Mouse (Mus musculus) liver, adult 2 months (tissue): ENCODE results near the gene Ncoa6.

Experiments used
- CTCF ChIP-seq: fragments of 200-500 bp; IDR thresholded peaks from 2 replicates; pipeline ENCODE4 v1.5.1; 2011; ENCODE audit warnings: low read depth, low read length, control low read depth
- POLR2A ChIP-seq: fragments of 200-500 bp; IDR thresholded peaks from 2 replicates; pipeline ENCODE4 v1.6.1; 2011; ENCODE audit warnings: low read length, control low read depth; ENCODE audit not compliant: insufficient read depth; ENCODE audit errors: extremely low read depth

DNA sequence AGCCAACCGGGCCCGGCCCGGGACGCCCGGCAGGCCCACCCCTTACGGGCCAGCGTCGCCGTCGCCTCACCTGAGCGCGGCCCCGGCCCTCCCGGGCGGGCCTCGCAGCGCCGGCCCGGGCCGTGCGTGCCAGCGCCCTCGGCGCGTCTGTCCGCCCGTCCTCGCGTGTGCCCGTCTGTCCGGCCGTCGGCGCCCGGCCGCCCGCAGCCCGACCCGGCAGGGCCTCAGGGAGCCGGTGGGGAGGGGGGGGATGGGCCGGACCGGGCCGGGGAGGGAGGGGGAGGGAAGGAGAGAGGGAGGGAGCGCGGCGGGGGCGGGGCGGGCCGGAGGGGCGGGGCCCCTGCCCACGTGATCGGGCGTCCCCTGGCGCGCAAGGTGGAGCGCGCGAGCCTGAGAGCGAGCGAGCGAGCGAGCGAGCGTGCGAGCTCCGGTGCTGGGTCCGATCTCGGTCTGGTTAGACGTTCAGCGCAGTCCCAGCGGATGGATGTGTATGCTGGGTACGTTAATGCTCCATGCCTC is at the start of gene Ncoa6:
- TF ChIP-seq CTCF (no peak), POLR2A (no peak)
